7 mouse cellular contexts compared by ENCODE assay signal in the genomic region with DNA sequence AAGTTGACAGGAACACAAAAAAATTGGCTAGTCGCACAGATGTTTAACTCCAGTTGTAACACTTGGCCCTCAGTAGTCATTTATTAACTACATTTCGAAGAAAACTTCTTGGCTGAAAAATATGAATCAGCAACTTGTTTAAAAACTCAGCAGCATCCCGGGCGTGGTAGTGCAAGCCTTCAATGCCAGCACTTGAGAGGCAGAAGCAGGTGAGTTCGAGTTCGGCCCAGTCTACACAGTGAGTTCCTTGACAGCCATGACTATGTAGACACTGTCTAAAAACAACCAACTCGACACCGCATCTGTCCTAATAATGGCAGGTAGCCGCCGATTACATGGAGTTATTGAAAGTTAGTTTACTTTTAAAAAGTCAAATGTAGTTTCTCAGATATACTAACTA. TPM values are rescaled to one million over a fixed set of nuclear protein-coding genes. Genes with fewer than 3 reads are reported as not detected.
A peak's percentile ranks its signal among the peaks of the same experiment; 100 is the strongest.
DNase-seq lines count a peak whose midpoint lies in the region; ATAC-seq and TF ChIP-seq lines count a peak whose summit lies in the region.

No protein-coding gene starts in this region.

- peaks cover 5 to 20% of the 10 kb centered on the region in 2 experiments for H3K4me1 ChIP-seq in CH12.LX (ENCODE audit: control insufficient read depth in 1 of 2, insufficient read depth in 2 of 2)
- H3K4me1 ChIP-seq in heart, embryonic 13.5 days: peaks cover 26% of the 10 kb centered on the region

- H3K36me3 ChIP-seq in CH12.LX (replicated peaks in 1 of 2; ENCODE audit: control insufficient read depth in 1 of 2, insufficient read depth in 1 of 2, low read length in 1 of 2): peaks cover 4 to 17% of the 10 kb centered on the region in 2 experiments
- H3K36me3 ChIP-seq in heart, embryonic 13.5 days: peaks cover 14% of the 10 kb centered on the region

- in situ Hi-C loops in CH12.LX (cut with MboI; ENCODE audit: low pct_ligation_motif_present, low pct_unique_long_range_greater_than_20kb, low sequenced_read_pairs): no loop called here

- no peak overlapping the region for H3K27ac ChIP-seq in CH12.LX (ENCODE audit: insufficient read depth, low read depth)
- H3K27ac ChIP-seq in heart, embryonic 13.5 days (replicated peaks): peak overlapping the region; percentile 95

- no peaks in the 10 kb centered on the region for H3K9me3 ChIP-seq in CH12.LX (replicated peaks; ENCODE audit: low read length)
- H3K9me3 ChIP-seq in heart, embryonic 13.5 days: no peaks in the 10 kb centered on the region

- H3K9ac ChIP-seq in CH12.LX (ENCODE audit: insufficient read depth, low read depth): peak overlapping the region; percentile 84
- peak overlapping the region; percentile 96 for H3K9ac ChIP-seq in heart, embryonic 13.5 days

- dilution Hi-C loops in CH12.LX (cut with MboI; ENCODE audit: extremely low pct_ligation_motif_present, extremely low pct_unique_long_range_greater_than_20kb, low sequenced_read_pairs): no loop called here

- TF ChIP-seq POLR2A in CH12.LX (IDR thresholded peaks at IDR 0.05; ENCODE audit: low read depth, low read length): no peak

- no peak for ATAC-seq in heart, embryonic 13.5 days (ENCODE audit: extremely low read depth, insufficient number of reproducible peaks, low FRiP score, low TSS enrichment)
- ATAC-seq in megakaryocyte-erythroid progenitor cell, adult 5-6 weeks (replicated peaks; ENCODE audit: low FRiP score, low TSS enrichment, poor library complexity, severe bottlenecking): peak; percentile 11; the same call in 1 of the 2 replicates

- peak overlapping the region; percentile 68 to 94 (median 88) for H3K4me3 ChIP-seq in CH12.LX (replicated peaks in 1 of 3; ENCODE audit: low read depth in 2 of 3, low read length in 2 of 3, poor library complexity in 1 of 3)
- H3K4me3 ChIP-seq in heart, embryonic 13.5 days: peak overlapping the region; percentile 100

- peak overlapping the region; percentile 39 for H3K4me2 ChIP-seq in CH12.LX (ENCODE audit: insufficient read depth, low read depth, poor library complexity, severe bottlenecking)
- H3K4me2 ChIP-seq in heart, embryonic 13.5 days: peak overlapping the region; percentile 89

- peaks cover 29% of the 10 kb centered on the region for H3K79me2 ChIP-seq in CH12.LX (replicated peaks; ENCODE audit: control insufficient read depth, extremely low read depth, insufficient read depth, poor library complexity, severe bottlenecking)

- WGBS in heart, embryonic 13.5 days: 33% methylated on average over 10 of the region's 10 CpGs

- no peaks in the 10 kb centered on the region for H3K27me3 ChIP-seq in CH12.LX (replicated peaks)
- H3K27me3 ChIP-seq in heart, embryonic 13.5 days (replicated peaks): no peaks in the 10 kb centered on the region

- DNase-seq in CH12.LX (ENCODE audit: extremely low read depth) (peak; percentile 5), NIH3T3 (ENCODE audit: low read depth) (peak; percentile 42)
- DNase-seq in kidney, postnatal 25 days: peak; percentile 68 to 74
- DNase-seq in natural killer cell, adult 2 months (ENCODE audit: low spot score in 2 of 2): no peak
- DNase-seq in gastrocnemius, postnatal 4 days (ENCODE audit: low spot score in 2 of 2): no peak

- TF ChIP-seq RAD21 in CH12.LX (IDR thresholded peaks at IDR 0.05; ENCODE audit: low read depth, low read length): no peak

- no peak for TF ChIP-seq EP300 in CH12.LX (IDR thresholded peaks at IDR 0.05; ENCODE audit: low read length)

- TF ChIP-seq CTCF in CH12.LX (conservative IDR thresholded peaks at IDR 0.05 in 1 of 2, IDR thresholded peaks at IDR 0.05 in 1 of 2; ENCODE audit: low read depth in 2 of 2, low read length in 2 of 2): no peak

TF ChIP-seq in CH12.LX, 34 proteins besides CTCF, POLR2A, EP300 and RAD21:
- TF ChIP-seq MXI1 (IDR thresholded peaks at IDR 0.05; ENCODE audit: low read depth, low read length) (0 out of 2 replicates have a peak, but pooled peaks have one; percentile 1), E2F4 (IDR thresholded peaks at IDR 0.05; ENCODE audit: insufficient replicate concordance, low read depth, low read length) (no peak)
TF ChIP-seq in CH12.LX: peak in this region for 1.

RNA-seq across cellular contexts. Expression of gene Arih2, which starts 1.0 kb away (rescaled TPM):
- 28.1 and 29.0 TPM in 2 replicates for total RNA-seq in CH12.LX (2012; rRNA removed)
- 33.5 and 41.2 TPM in 2 replicates for total RNA-seq in CH12.LX (2014; rRNA removed)
- 35.3 and 36.6 TPM in 2 replicates for polyA plus RNA-seq in CH12.LX (2012; ENCODE audit: insufficient read length, low read depth)
- 36.6 and 44.5 TPM in 2 replicates for polyA plus RNA-seq in heart, embryonic 13.5 days (2015; fragmentation: Nextera tagmentation; extraction: Ambion mirVana)
- 38.8 and 59.3 TPM in 2 replicates for total RNA-seq in megakaryocyte-erythroid progenitor cell, adult 5-6 weeks (2014; fragmentation: Nextera tagmentation)
- 61.5 and 65.1 TPM in 2 replicates for total RNA-seq in megakaryocyte-erythroid progenitor cell, adult 5-6 weeks (2017)
- 10 to 100 TPM; 58.2 to 68.8 TPM for total RNA-seq in gastrocnemius, postnatal 4 days (2021)

RNA-seq across cellular contexts. Expression of gene Slc25a20, which starts 13.7 kb away (rescaled TPM):
- 15.9 and 20.9 TPM in 2 replicates for total RNA-seq in CH12.LX (2012; rRNA removed)
- total RNA-seq in CH12.LX (2014; rRNA removed): 18.9 and 20.8 TPM in 2 replicates
- polyA plus RNA-seq in CH12.LX (2012; ENCODE audit: insufficient read length, low read depth): 16.7 and 18.6 TPM in 2 replicates
- polyA plus RNA-seq in heart, embryonic 13.5 days (2015; fragmentation: Nextera tagmentation; extraction: Ambion mirVana): 67.9 and 73.0 TPM in 2 replicates
- 15.2 and 16.4 TPM in 2 replicates for total RNA-seq in megakaryocyte-erythroid progenitor cell, adult 5-6 weeks (2014; fragmentation: Nextera tagmentation)
- 23.4 and 29.7 TPM in 2 replicates for total RNA-seq in megakaryocyte-erythroid progenitor cell, adult 5-6 weeks (2017)
- 10 to 100 TPM; 68.4 to 75.8 TPM for total RNA-seq in gastrocnemius, postnatal 4 days (2021)

RNA-seq across cellular contexts. Expression of gene Prkar2a, which starts 40.9 kb away (rescaled TPM):
- 14.9 and 18.8 TPM in 2 replicates for total RNA-seq in CH12.LX (2012; rRNA removed)
- 10.1 and 13.6 TPM in 2 replicates for total RNA-seq in CH12.LX (2014; rRNA removed)
- polyA plus RNA-seq in CH12.LX (2012; ENCODE audit: insufficient read length, low read depth): 41.4 and 44.4 TPM in 2 replicates
- polyA plus RNA-seq in heart, embryonic 13.5 days (2015; fragmentation: Nextera tagmentation; extraction: Ambion mirVana): 25.6 and 26.8 TPM in 2 replicates
- total RNA-seq in megakaryocyte-erythroid progenitor cell, adult 5-6 weeks (2014; fragmentation: Nextera tagmentation): 15.7 and 19.3 TPM in 2 replicates
- total RNA-seq in megakaryocyte-erythroid progenitor cell, adult 5-6 weeks (2017): 15.8 and 26.9 TPM in 2 replicates
- total RNA-seq in gastrocnemius, postnatal 4 days (2021): 100 to 1,000 TPM; 103 to 104 TPM

RNA-seq across cellular contexts. Expression of gene P4htm, which starts 50.7 kb away (rescaled TPM):
- total RNA-seq in CH12.LX (2012; rRNA removed) (9.1 and 11.0 TPM in 2 replicates), CH12.LX (2014; rRNA removed) (4.8 and 5.4 TPM in 2 replicates)
- 7.9 and 9.5 TPM in 2 replicates for polyA plus RNA-seq in CH12.LX (2012; ENCODE audit: insufficient read length, low read depth)
- 19.5 and 20.0 TPM in 2 replicates for polyA plus RNA-seq in heart, embryonic 13.5 days (2015; fragmentation: Nextera tagmentation; extraction: Ambion mirVana)
- total RNA-seq in megakaryocyte-erythroid progenitor cell, adult 5-6 weeks (2014; fragmentation: Nextera tagmentation): 2.6 and 3.2 TPM in 2 replicates
- 1.5 TPM in 1 of 2 replicates, not detected in the other for total RNA-seq in megakaryocyte-erythroid progenitor cell, adult 5-6 weeks (2017)
- total RNA-seq in gastrocnemius, postnatal 4 days (2021): 1 to 10 TPM; 5.0 to 5.5 TPM

Comparison
In these comparisons a context has a peak if more than half of its experiments do, and no peak if none do; other contexts are left out.
1. DNase-seq: peak in CH12.LX (single experiment), NIH3T3 (single experiment) and kidney, postnatal 25 days (2 of 2); none in natural killer cell, adult 2 months (0 of 2) and gastrocnemius, postnatal 4 days (0 of 2).